Mouse (Mus musculus) heart, embryonic 13.5 days (tissue): ENCODE measurements at regions not wholly inside any gene's neighbourhood (a gene's known extent, or its start where the extent isn't known, plus 50 kb on each side); places are given as distances from the start of the nearest gene placed in this dataset.
"Not testable (repeated sequence)": the region's sequence is repeated elsewhere in the genome, so short reads cannot be mapped to it uniquely, and the experiment has no call there.

ENCODE experiments used
- ATAC-seq: fragments of 200-750 bp; cut with Nextera tagmentation; 2 replicates; pipeline ENCODE4 v1.8.0; 2017; ENCODE audit warnings: moderate TSS enrichment; ENCODE audit not compliant: insufficient number of reproducible peaks, low FRiP score, low TSS enrichment; ENCODE audit errors: extremely low read depth
- H3K27ac ChIP-seq: fragments of 300-500 bp; sonication (generic); replicated peaks from 2 replicates; pipeline ENCODE4 v1.5.1; 2015; ENCODE audit warnings: moderate library complexity, mild to moderate bottlenecking, inconsistent platforms
- H3K27me3 ChIP-seq: fragments of 300-500 bp; sonication (generic); replicated peaks from 2 replicates; pipeline ENCODE4 v1.6.1; 2015; ENCODE audit warnings: mild to moderate bottlenecking, inconsistent platforms
- H3K36me3 ChIP-seq: fragments of 300-500 bp; sonication (generic); 2 replicates; pipeline ENCODE4 v1.6.1; 2015; ENCODE audit warnings: mild to moderate bottlenecking, inconsistent platforms
- H3K4me1 ChIP-seq: fragments of 300-500 bp; sonication (generic); 2 replicates; pipeline ENCODE4 v1.6.1; 2015; ENCODE audit warnings: inconsistent platforms
- H3K4me2 ChIP-seq: fragments of 300-500 bp; sonication (generic); 2 replicates; pipeline ENCODE4 v1.6.1; 2015; ENCODE audit warnings: inconsistent platforms, mild to moderate bottlenecking, moderate library complexity
- H3K4me3 ChIP-seq: fragments of 300-500 bp; sonication (generic); 2 replicates; pipeline ENCODE4 v1.5.1; 2015; ENCODE audit warnings: moderate library complexity, mild to moderate bottlenecking, inconsistent platforms
- H3K9ac ChIP-seq: fragments of 300-500 bp; sonication (generic); 2 replicates; pipeline ENCODE4 v1.6.1; 2015; ENCODE audit warnings: inconsistent platforms, mild to moderate bottlenecking, moderate library complexity
- H3K9me3 ChIP-seq: fragments of 300-500 bp; sonication (generic); 2 replicates; pipeline ENCODE4 v1.6.1; 2016; ENCODE audit warnings: inconsistent platforms
- WGBS: fragments of 180-500 bp; shearing (Covaris S2); methylation state at CpG from one replicate; pipeline ENCODE4 v1.1.7; 2015; ENCODE audit warnings: mixed read lengths; 5-methylcytosine and 5-hydroxymethylcytosine counted together

GRCm38 (mm10) chr11:25055698-25056097 is 977.8 kb downstream of the Bcl11a start:
- no peak overlapping the region for H3K4me3 ChIP-seq

GRCm38 (mm10) chr11:25057093-25057521 is 979.3 kb downstream of the Bcl11a start:
- Histone ChIP-seq H3K36me3 (no peaks in the 10 kb centered on the region), H3K4me3 (peak overlapping the region; percentile 27), H3K4me2 (peak overlapping the region; percentile 59), H3K27ac (peak overlapping the region; percentile 32), H3K4me1 (peaks cover 10% of the 10 kb centered on the region), H3K9me3 (peaks cover 10% of the 10 kb centered on the region; the same call in 1 of the 2 replicates), H3K27me3 (no peaks in the 10 kb centered on the region), H3K9ac (peak overlapping the region; percentile 45)
- WGBS = 5% methylated on average over 7 of the region's 7 CpGs
- no peak for ATAC-seq

More at GRCm38 (mm10) chr11:25055698-25056097, 977.8 kb downstream of the Bcl11a start:
- Histone ChIP-seq H3K4me1 (peaks cover 10% of the 10 kb centered on the region), H3K4me2 (no peak overlapping the region), H3K36me3 (no peaks in the 10 kb centered on the region), H3K27me3 (no peaks in the 10 kb centered on the region), H3K27ac (no peak overlapping the region), H3K9ac (no peak overlapping the region), H3K9me3 (peaks cover 10% of the 10 kb centered on the region; the same call in 1 of the 2 replicates)
- 62% methylated on average over 2 of the region's 2 CpGs for WGBS
- no peak for ATAC-seq

- H3K4me3 ChIP-seq = peak overlapping the region; percentile 27; the same call in 1 of the 2 replicates
- peaks cover 10% of the 10 kb centered on the region; the same call in 1 of the 2 replicates for H3K9me3 ChIP-seq
- no peaks in the 10 kb centered on the region for H3K27me3 ChIP-seq
- H3K4me1 ChIP-seq = peaks cover 14% of the 10 kb centered on the region
- peak overlapping the region; percentile 59 for H3K4me2 ChIP-seq
- ATAC-seq = no peak
- H3K27ac ChIP-seq = peak overlapping the region; percentile 24
- H3K9ac ChIP-seq = peak overlapping the region; percentile 45
- no peaks in the 10 kb centered on the region for H3K36me3 ChIP-seq
- 15% methylated on average over 2 of the region's 2 CpGs for WGBS
Measured at GRCm38 (mm10) chr11:25057543-25057942, 979.7 kb downstream of the Bcl11a start.

- H3K36me3 ChIP-seq = no peaks in the 10 kb centered on the region
- WGBS = 50% methylated on average over 4 of the region's 4 CpGs
- H3K9ac ChIP-seq = no peak overlapping the region
- no peaks in the 10 kb centered on the region for H3K27me3 ChIP-seq
- ATAC-seq = no peak
- peaks cover 15% of the 10 kb centered on the region; the same call in 1 of the 2 replicates for H3K4me1 ChIP-seq
- H3K9me3 ChIP-seq = no peaks in the 10 kb centered on the region
- H3K27ac ChIP-seq = no peak overlapping the region
- H3K4me2 ChIP-seq = no peak overlapping the region
- H3K4me3 ChIP-seq = no peak overlapping the region
Measured at GRCm38 (mm10) chr11:25063042-25063441, 985.2 kb downstream of the Bcl11a start.

- no peaks in the 10 kb centered on the region for H3K36me3 ChIP-seq
- H3K9ac ChIP-seq = no peak overlapping the region
- WGBS = 35% methylated on average over 2 of the region's 2 CpGs
- H3K4me2 ChIP-seq = no peak overlapping the region
- no peaks in the 10 kb centered on the region for H3K9me3 ChIP-seq
- H3K27ac ChIP-seq = no peak overlapping the region
- H3K27me3 ChIP-seq = no peaks in the 10 kb centered on the region
- ATAC-seq = no peak
- H3K4me1 ChIP-seq = peaks cover 18% of the 10 kb centered on the region
- H3K4me3 ChIP-seq = no peak overlapping the region
Measured at GRCm38 (mm10) chr11:25063978-25064377, 986.1 kb downstream of the Bcl11a start.

GRCm38 (mm10) chr11:25099976-25100375 is 1022.1 kb downstream of the Bcl11a start:
- not testable (repeated sequence) for H3K27ac ChIP-seq, H3K36me3 ChIP-seq, H3K27me3 ChIP-seq, H3K4me2 ChIP-seq, ATAC-seq, H3K9me3 ChIP-seq, H3K9ac ChIP-seq, H3K4me1 ChIP-seq, H3K4me3 ChIP-seq
- WGBS = 86% methylated on average over 3 of the region's 3 CpGs

- 0 out of 2 replicates have a peak, but pooled peaks cover 3% of the 10 kb centered on the region for H3K9me3 ChIP-seq
- H3K4me2 ChIP-seq = no peak overlapping the region
- no peak for ATAC-seq
- H3K36me3 ChIP-seq = no peaks in the 10 kb centered on the region
- no peak overlapping the region for H3K27ac ChIP-seq
- 66% methylated on average over 8 of the region's 8 CpGs for WGBS
- no peaks in the 10 kb centered on the region for H3K4me1 ChIP-seq
- no peaks in the 10 kb centered on the region for H3K27me3 ChIP-seq
- no peak overlapping the region for H3K4me3 ChIP-seq
- no peak overlapping the region for H3K9ac ChIP-seq
Measured at GRCm38 (mm10) chr11:25104432-25104831, 1026.6 kb downstream of the Bcl11a start.

- H3K4me3 ChIP-seq = no peak overlapping the region
- H3K9ac ChIP-seq = no peak overlapping the region
- no peak for ATAC-seq
- no peaks in the 10 kb centered on the region for H3K36me3 ChIP-seq
- WGBS = 34% methylated on average over 2 of the region's 2 CpGs
- no peak overlapping the region for H3K27ac ChIP-seq
- no peak overlapping the region for H3K4me2 ChIP-seq
- H3K4me1 ChIP-seq = peaks cover 10% of the 10 kb centered on the region
- no peaks in the 10 kb centered on the region for H3K9me3 ChIP-seq
- H3K27me3 ChIP-seq = no peaks in the 10 kb centered on the region
Measured at GRCm38 (mm10) chr11:25124458-25124857, 1046.6 kb downstream of the Bcl11a start.

GRCm38 (mm10) chr11:25142226-25142625 is 1064.4 kb downstream of the Bcl11a start:
- no peak overlapping the region for H3K4me2 ChIP-seq

GRCm38 (mm10) chr11:25142833-25143232 is 1065.0 kb downstream of the Bcl11a start:
- Histone ChIP-seq H3K27ac (no peak overlapping the region), H3K27me3 (no peaks in the 10 kb centered on the region), H3K9ac (no peak overlapping the region), H3K36me3 (no peaks in the 10 kb centered on the region), H3K9me3 (no peaks in the 10 kb centered on the region), H3K4me2 (no peak overlapping the region), H3K4me3 (no peak overlapping the region), H3K4me1 (no peaks in the 10 kb centered on the region)
- 73% methylated on average over 4 of the region's 4 CpGs for WGBS
- no peak for ATAC-seq

More at GRCm38 (mm10) chr11:25142226-25142625, 1064.4 kb downstream of the Bcl11a start:
- no peaks in the 10 kb centered on the region for H3K36me3 ChIP-seq
- 51% methylated on average over 2 of the region's 2 CpGs for WGBS
- no peak overlapping the region for H3K27ac ChIP-seq
- ATAC-seq = no peak
- no peak overlapping the region for H3K9ac ChIP-seq
- H3K27me3 ChIP-seq = no peaks in the 10 kb centered on the region
- H3K4me3 ChIP-seq = no peak overlapping the region
- H3K4me1 ChIP-seq = no peaks in the 10 kb centered on the region
- H3K9me3 ChIP-seq = no peaks in the 10 kb centered on the region

- H3K4me1 ChIP-seq = no peaks in the 10 kb centered on the region
- no peaks in the 10 kb centered on the region for H3K36me3 ChIP-seq
- no peak for ATAC-seq
- 71% methylated on average over 3 of the region's 3 CpGs for WGBS
- H3K27ac ChIP-seq = no peak overlapping the region
- H3K4me2 ChIP-seq = no peak overlapping the region
- no peak overlapping the region for H3K4me3 ChIP-seq
- no peaks in the 10 kb centered on the region for H3K9me3 ChIP-seq
- H3K27me3 ChIP-seq = no peaks in the 10 kb centered on the region
- H3K9ac ChIP-seq = no peak overlapping the region
Measured at GRCm38 (mm10) chr11:25147287-25147686, 1063.3 kb downstream of the 5730522E02Rik start.

- peak overlapping the region; percentile 63 for H3K4me2 ChIP-seq
- no peaks in the 10 kb centered on the region for H3K9me3 ChIP-seq
- WGBS = 32% methylated on average over 5 of the region's 5 CpGs
- peaks cover 4% of the 10 kb centered on the region; the same call in 1 of the 2 replicates for H3K4me1 ChIP-seq
- H3K27me3 ChIP-seq = no peaks in the 10 kb centered on the region
- H3K4me3 ChIP-seq = peak overlapping the region; percentile 47; the same call in 1 of the 2 replicates
- no peaks in the 10 kb centered on the region for H3K36me3 ChIP-seq
- no peak for ATAC-seq
- no peak overlapping the region for H3K27ac ChIP-seq
- no peak overlapping the region for H3K9ac ChIP-seq
Measured at GRCm38 (mm10) chr11:25156705-25157104, 1053.9 kb downstream of the 5730522E02Rik start.
